Mouse (Mus musculus): ENCODE data around the gene Il1b.

GRCm38 (mm10) chr2:129389323-129389722 lies 18.4 kb upstream of the Il1b start:
- no peak for TF ChIP-seq CTCF (IDR thresholded peaks at IDR 0.05; ENCODE audit: borderline replicate concordance, insufficient read depth, low read length)
- no peak for TF ChIP-seq POLR2A (IDR thresholded peaks at IDR 0.05; ENCODE audit: low read depth, low read length)

Data from embryonic fibroblast, embryonic 13.5 days (primary cell).